Mouse (Mus musculus): ENCODE data around the gene Sorbs1. TPM values are rescaled to one million over a fixed set of nuclear protein-coding genes. Genes with fewer than 3 reads are reported as not detected.

Sorbs1 gene
- polyA plus RNA-seq, 1 experiment from 2014 or later: 59.2 TPM

DNA sequence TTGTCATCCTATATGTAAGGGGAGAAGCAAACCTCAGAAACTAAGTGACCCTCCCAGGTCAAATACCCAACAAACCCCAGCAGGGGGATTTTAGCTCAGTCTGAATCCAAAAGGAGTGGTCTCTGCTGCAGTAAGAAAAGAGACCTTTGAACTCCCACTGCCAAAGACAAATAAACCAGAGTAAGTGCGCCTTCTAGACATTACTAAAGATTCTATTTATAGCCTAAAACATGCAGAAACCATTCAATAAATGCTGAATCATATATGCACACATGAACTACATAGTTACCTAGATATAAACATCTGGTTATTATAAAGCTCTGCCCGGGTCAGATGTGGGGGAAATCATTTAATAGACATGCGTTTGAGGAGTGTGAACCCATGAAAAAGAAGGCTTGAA lies 84.0 kb downstream of the Sorbs1 start:
- no peak overlapping the region for H3K9ac ChIP-seq
- H3K4me2 ChIP-seq: no peak overlapping the region
- no peaks in the 10 kb centered on the region for H3K36me3 ChIP-seq
- no peaks in the 10 kb centered on the region for H3K9me3 ChIP-seq (replicated peaks)
- H3K27ac ChIP-seq: no peak overlapping the region
- ATAC-seq (replicated peaks; ENCODE audit: low FRiP score): no peak
- no peaks in the 10 kb centered on the region for H3K27me3 ChIP-seq
- peaks cover 23% of the 10 kb centered on the region for H3K4me1 ChIP-seq
- WGBS: 69% methylated on average over 3 of the region's 3 CpGs
- H3K4me3 ChIP-seq (replicated peaks): no peak overlapping the region

DNA sequence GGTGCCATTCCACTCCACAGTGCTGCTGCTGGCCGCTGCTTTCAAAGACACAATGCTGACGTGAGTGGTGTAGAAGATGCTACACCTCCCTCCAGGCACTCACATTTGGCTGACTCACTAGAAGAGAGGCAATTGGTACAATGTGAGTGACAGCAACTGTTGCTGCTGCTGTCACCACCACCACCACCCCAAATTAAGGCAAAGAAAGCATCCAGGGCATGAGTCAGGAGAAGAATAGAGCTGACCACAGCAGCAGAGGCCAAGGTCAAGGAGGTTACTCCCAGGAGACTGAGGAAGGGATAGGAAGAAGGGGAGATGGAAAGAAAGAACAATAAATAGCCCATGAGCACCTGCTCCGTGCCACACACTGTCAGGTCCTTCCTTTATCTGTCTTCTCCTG lies 84.4 kb downstream of the Sorbs1 start:
- Histone ChIP-seq H3K4me1 (peaks cover 23% of the 10 kb centered on the region), H3K4me2 (no peak overlapping the region), H3K9me3 (replicated peaks) (no peaks in the 10 kb centered on the region), H3K9ac (no peak overlapping the region), H3K27ac (no peak overlapping the region), H3K4me3 (replicated peaks) (no peak overlapping the region), H3K36me3 (no peaks in the 10 kb centered on the region), H3K27me3 (no peaks in the 10 kb centered on the region)
- WGBS: 66% methylated on average over 3 of the region's 3 CpGs
- ATAC-seq (replicated peaks; ENCODE audit: low FRiP score): no peak

DNA sequence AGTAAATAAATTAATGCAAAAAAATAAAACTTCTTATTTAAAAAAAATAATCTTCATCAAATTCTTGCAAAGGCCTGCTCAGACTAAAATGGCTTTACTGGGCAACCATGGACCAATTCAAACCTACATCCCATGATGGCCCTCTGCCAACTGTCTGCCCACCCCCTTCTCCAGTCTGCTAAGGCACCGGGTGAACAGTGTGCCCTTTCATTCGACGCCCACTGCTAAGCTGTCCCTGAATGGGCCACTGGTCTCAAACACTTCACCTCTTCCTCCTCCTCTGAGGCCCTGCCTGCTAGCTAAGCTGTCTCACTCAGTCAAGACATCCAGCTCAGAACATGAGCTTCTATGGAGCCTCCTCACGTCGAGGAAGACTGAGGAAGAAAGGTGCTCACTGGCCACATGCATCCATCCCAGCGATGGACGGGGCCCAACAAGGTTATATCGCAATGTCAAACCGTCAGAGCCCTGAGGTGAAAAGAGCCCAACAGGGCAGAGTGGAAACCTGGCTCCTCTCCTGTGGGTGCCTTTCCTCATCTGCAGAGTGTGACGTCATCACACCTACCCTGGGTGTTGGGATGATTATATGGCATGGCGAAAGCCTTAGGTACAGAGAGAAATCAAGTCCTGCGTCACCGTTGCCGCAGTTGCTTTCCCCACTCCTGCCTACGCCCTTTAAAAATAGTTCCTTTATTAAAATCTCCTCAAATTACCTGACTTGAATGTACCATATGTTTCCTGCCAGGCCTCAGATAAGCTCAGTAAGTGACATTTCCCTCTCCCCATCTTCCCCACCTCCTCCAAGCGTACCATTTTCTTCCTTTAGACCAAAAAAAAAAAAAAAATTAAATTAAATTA lies 87.2 kb downstream of the Sorbs1 start:
- 0 out of 2 replicates have a peak, but pooled peaks have one; percentile 18 for ATAC-seq (replicated peaks; ENCODE audit: low FRiP score)
- H3K9me3 ChIP-seq (replicated peaks): no peaks in the 10 kb centered on the region
- H3K27ac ChIP-seq: 0 out of 2 replicates have a peak overlapping the region, but pooled peaks have one; percentile 5
- H3K9ac ChIP-seq: no peak overlapping the region
- H3K27me3 ChIP-seq: no peaks in the 10 kb centered on the region
- peaks cover 23% of the 10 kb centered on the region for H3K4me1 ChIP-seq
- H3K36me3 ChIP-seq: no peaks in the 10 kb centered on the region
- WGBS: 79% methylated on average over 16 of the region's 16 CpGs
- H3K4me2 ChIP-seq: no peak overlapping the region
- no peak overlapping the region for H3K4me3 ChIP-seq (replicated peaks)

DNA sequence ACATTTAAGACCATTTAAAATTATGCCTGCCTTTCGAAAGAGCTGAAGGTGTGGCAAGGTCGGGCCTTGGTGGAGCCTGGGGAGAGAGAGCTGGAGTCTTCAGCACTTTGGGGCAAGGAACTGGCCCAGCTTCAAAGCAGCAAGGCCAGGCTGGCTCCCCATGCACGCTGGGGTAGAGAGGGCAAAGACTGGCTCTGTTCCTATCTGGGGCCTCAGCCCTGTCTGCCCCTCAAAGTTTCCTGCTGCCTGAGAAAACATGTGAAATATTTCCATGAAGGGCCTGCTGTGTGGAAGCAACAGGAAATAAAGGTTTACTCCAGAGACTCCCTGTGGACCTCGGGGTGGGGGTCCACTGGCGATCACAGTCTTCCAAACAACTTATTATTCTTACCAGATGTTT lies 88.3 kb downstream of the Sorbs1 start:
- H3K27me3 ChIP-seq: no peaks in the 10 kb centered on the region
- no peaks in the 10 kb centered on the region for H3K9me3 ChIP-seq (replicated peaks)
- H3K4me2 ChIP-seq: no peak overlapping the region
- peaks cover 18% of the 10 kb centered on the region for H3K4me1 ChIP-seq
- 34% methylated on average over 5 of the region's 5 CpGs for WGBS
- H3K36me3 ChIP-seq: no peaks in the 10 kb centered on the region
- peak overlapping the region; percentile 71 for H3K27ac ChIP-seq
- no peak for ATAC-seq (replicated peaks; ENCODE audit: low FRiP score)
- no peak overlapping the region for H3K4me3 ChIP-seq (replicated peaks)
- no peak overlapping the region for H3K9ac ChIP-seq

DNA sequence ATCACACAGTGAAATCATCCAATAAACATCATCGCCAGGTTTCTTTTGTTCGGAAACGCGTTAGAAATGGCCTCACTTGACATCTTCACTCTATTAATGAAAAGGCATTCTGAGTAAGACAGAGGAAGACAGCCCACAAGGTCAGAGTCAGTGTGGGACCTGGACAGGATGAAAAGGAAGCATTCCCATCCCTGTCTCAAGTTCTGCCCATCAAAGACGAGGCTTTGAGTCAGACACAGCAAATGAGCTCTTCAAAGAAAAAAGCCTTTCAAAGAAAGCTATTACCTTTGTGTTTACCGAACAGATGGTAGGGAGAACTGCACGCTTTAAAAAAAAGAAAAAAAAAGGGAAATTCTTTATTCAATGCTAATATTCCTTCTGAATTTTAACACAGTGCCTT lies 92.5 kb downstream of the Sorbs1 start:
- Histone ChIP-seq H3K27me3 (no peaks in the 10 kb centered on the region), H3K4me1 (peaks cover 20% of the 10 kb centered on the region), H3K4me2 (no peak overlapping the region), H3K27ac (no peak overlapping the region), H3K9ac (no peak overlapping the region), H3K9me3 (replicated peaks) (no peaks in the 10 kb centered on the region), H3K36me3 (no peaks in the 10 kb centered on the region), H3K4me3 (replicated peaks) (no peak overlapping the region)
- no peak for ATAC-seq (replicated peaks; ENCODE audit: low FRiP score)
- WGBS: 61% methylated on average over 7 of the region's 7 CpGs

DNA sequence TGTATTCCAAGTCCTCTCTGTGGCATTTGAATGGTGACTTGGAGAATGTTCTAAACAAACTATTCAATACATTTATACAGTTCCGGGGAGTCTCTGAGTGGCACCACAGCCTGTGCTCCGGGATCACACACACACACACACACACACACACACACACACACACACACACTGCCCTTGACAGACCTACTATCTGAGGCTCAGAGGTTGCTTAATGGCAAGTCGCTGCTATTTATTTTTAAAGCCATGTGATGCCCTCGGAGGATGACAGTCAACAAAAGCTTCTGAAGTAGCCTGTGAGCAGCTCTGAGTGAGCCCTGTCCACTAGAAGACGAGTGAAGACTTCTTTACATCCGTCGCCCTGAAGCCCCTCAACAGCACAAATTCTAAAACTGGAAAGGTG lies 94.3 kb downstream of the Sorbs1 start:
- Histone ChIP-seq H3K27me3 (no peaks in the 10 kb centered on the region), H3K36me3 (no peaks in the 10 kb centered on the region), H3K9ac (no peak overlapping the region), H3K4me2 (no peak overlapping the region), H3K4me3 (replicated peaks) (no peak overlapping the region), H3K9me3 (replicated peaks) (no peaks in the 10 kb centered on the region), H3K27ac (peak overlapping the region; percentile 54; the same call in 1 of the 2 replicates), H3K4me1 (peaks cover 27% of the 10 kb centered on the region)
- ATAC-seq (replicated peaks; ENCODE audit: low FRiP score): no peak
- WGBS: 78% methylated on average over 7 of the region's 7 CpGs

DNA sequence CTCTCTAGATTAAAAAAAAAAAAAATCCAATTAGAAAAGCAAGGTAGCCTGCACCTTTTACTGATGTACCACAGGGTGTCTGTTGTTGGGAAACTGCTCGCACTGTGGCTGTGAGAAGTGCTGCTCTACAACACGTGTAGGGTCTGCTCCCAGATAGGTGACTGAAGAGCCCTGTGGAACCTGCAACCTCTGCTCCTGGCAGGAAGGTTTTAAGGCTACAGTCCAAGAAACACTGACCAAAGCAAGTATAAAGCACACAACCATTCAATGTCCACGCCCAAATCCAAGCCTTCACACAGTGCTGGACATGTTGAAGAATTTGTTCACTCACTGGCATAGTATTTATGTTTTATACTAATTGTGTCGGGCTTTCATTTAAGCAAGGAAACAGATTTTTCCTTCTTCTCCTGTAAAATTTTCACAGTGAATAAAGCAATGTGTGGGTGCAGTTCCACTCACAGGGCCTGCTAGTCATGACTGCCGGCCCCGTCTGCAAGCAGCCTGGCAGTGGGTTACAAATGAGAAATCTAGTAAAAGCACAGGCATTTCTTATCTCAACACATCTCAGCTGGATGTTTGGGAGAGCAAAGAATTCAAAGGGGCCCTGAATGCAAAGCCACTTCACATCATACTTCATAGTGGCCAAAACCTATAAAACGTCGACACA lies 96.3 kb downstream of the Sorbs1 start:
- no peak overlapping the region for H3K4me2 ChIP-seq
- 59% methylated on average over 8 of the region's 8 CpGs for whole genome bisulfite sequencing
- peaks cover 44% of the 10 kb centered on the region for H3K4me1 ChIP-seq
- H3K27ac ChIP-seq: peak overlapping the region; percentile 78
- H3K9me3 ChIP-seq (replicated peaks): no peaks in the 10 kb centered on the region
- H3K4me3 ChIP-seq (replicated peaks): no peak overlapping the region
- ATAC-seq (replicated peaks; ENCODE audit: low FRiP score): no peak
- no peaks in the 10 kb centered on the region for H3K36me3 ChIP-seq
- no peaks in the 10 kb centered on the region for H3K27me3 ChIP-seq
- no peak overlapping the region for H3K9ac ChIP-seq

DNA sequence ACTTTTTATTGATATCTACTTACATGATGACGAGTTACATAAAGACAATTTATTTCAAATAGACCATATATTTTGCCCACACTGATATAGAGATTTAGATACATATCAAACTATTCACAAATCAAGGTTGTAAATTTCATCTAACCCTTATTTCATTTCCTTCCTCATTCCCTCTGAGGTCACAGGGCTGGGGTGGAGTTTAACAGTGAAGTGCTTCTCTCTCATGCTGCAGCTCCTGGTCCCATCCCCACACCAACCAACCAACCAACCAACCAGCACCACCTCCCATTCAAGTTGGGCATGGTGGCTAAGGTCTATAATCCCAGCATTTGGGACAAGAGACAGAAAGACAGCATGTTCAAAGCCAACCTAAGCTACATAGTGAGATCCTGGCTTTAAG lies 97.9 kb downstream of the Sorbs1 start:
- peak overlapping the region; percentile 95 for H3K27ac ChIP-seq
- peaks cover 51% of the 10 kb centered on the region for H3K4me1 ChIP-seq
- H3K9me3 ChIP-seq (replicated peaks): no peaks in the 10 kb centered on the region
- no peak overlapping the region for H3K4me3 ChIP-seq (replicated peaks)
- no peaks in the 10 kb centered on the region for H3K27me3 ChIP-seq
- H3K36me3 ChIP-seq: no peaks in the 10 kb centered on the region
- no peak for ATAC-seq (replicated peaks; ENCODE audit: low FRiP score)
- 79% methylated on average over 1 of the region's 1 CpGs for WGBS
- H3K9ac ChIP-seq: no peak overlapping the region
- H3K4me2 ChIP-seq: no peak overlapping the region

DNA sequence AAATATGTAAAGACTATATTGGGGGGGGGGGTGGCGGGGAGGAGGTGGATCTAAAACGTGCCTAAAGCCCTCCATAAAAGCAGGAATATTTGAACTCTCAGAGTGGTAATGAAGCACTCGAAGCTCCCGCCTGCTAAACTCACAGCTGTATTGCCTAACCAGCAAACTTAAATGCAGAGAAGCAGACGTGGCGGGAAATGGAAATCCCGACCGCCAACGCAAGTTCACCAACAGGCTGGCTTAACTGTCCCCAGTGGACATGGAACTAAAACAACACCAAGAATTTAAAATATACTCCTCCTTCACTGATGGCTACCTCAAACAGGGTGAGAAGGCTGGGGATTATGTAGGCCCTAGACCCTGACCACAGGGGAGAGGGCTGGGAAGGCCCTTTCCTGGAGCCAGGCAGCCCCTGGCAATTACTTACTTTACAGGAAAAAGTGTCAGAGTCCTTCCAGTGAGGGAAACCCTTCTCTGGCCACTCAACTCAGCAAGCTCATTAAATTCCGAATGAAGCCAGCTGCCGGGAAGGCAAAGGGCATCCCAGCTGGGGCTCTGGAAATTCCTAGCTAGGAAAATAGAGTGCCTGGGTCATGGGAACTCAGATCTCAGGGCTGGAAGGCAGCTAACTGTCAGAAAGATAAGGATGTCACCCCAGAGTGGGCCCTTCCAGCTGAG lies 98.6 kb downstream of the Sorbs1 start:
- Histone ChIP-seq H3K4me2 (peak overlapping the region; percentile 17; the same call in 1 of the 2 replicates), H3K9ac (no peak overlapping the region), H3K9me3 (replicated peaks) (no peaks in the 10 kb centered on the region), H3K36me3 (no peaks in the 10 kb centered on the region), H3K27ac (peak overlapping the region; percentile 95), H3K4me3 (replicated peaks) (no peak overlapping the region), H3K4me1 (peaks cover 57% of the 10 kb centered on the region), H3K27me3 (no peaks in the 10 kb centered on the region)
- ATAC-seq (replicated peaks; ENCODE audit: low FRiP score): peak; percentile 83
- WGBS: 32% methylated on average over 11 of the region's 11 CpGs

DNA sequence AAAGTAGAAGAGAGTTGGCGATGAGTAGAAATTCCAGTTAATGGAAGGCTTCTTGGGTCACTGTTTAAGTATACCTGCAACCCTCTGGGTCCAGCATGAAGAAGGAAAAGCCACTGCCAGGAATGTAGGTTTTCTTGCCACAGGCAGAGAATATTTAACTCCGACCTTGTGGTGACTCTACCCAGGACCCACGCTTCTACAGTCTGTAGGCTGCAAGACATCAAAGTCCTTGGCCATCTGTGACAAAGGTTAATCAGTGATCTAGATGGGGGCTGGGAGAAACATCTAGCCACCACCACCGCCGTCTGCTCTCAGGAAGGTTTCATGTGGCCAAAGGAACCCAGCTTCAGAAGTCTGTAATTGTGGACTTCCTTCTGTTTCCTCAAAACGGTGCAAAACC lies 99.2 kb downstream of the Sorbs1 start:
- WGBS: 38% methylated on average over 6 of the region's 6 CpGs
- no peak overlapping the region for H3K9ac ChIP-seq
- peak overlapping the region; percentile 17; the same call in 1 of the 2 replicates for H3K4me2 ChIP-seq
- no peaks in the 10 kb centered on the region for H3K27me3 ChIP-seq
- no peak overlapping the region for H3K4me3 ChIP-seq (replicated peaks)
- peak overlapping the region; percentile 95 for H3K27ac ChIP-seq
- no peaks in the 10 kb centered on the region for H3K9me3 ChIP-seq (replicated peaks)
- ATAC-seq (replicated peaks; ENCODE audit: low FRiP score): peak; percentile 87
- peaks cover 58% of the 10 kb centered on the region for H3K4me1 ChIP-seq
- H3K36me3 ChIP-seq: no peaks in the 10 kb centered on the region

DNA sequence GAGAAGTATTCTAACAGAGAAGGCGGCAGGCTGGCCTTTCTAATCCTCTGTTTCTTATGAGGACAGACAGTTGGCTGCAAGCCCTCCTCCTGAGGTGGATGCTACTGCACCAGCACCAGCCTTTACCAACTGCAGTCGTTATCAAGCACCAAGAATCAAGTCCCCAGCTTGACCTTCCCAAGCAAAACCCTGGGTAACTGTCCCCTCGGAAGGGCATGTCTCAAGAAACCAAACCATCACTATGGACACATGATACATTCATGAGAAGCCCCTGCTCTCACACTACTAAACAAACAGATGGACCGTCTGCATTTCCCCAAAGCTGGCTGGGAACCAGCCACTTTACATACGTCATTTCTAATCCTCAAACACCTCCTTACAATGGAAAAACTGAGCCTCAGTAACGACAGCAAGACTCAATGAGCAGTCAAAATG lies 102.2 kb downstream of the Sorbs1 start:
- no peak overlapping the region for H3K4me2 ChIP-seq
- no peak overlapping the region for H3K9ac ChIP-seq
- H3K9me3 ChIP-seq (replicated peaks): no peaks in the 10 kb centered on the region
- H3K4me1 ChIP-seq: peaks cover 51% of the 10 kb centered on the region
- H3K27ac ChIP-seq: 0 out of 2 replicates have a peak overlapping the region, but pooled peaks have one; percentile 1
- H3K4me3 ChIP-seq (replicated peaks): no peak overlapping the region
- 54% methylated on average over 6 of the region's 6 CpGs for WGBS
- H3K36me3 ChIP-seq: no peaks in the 10 kb centered on the region
- no peak for ATAC-seq (replicated peaks; ENCODE audit: low FRiP score)
- no peaks in the 10 kb centered on the region for H3K27me3 ChIP-seq

DNA sequence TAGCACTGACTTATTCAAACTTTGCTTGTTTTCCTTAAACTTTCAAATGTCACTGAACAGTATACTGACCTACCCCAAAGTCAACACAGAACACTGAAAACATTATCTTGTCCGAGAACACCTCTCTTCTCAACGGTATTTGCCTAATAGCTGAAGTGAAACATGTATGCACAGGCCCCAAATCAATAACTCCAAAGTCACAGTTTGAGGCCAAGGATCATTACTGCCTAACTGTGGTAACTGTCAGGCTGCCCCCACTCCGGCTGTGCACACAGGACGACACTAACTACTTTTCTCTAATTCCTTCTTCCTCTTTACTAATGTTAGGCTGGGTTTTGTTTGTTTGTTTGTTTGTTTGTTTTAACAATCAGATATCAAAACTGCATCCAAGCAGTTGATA lies 103.1 kb downstream of the Sorbs1 start:
- Histone ChIP-seq H3K4me2 (no peak overlapping the region), H3K9me3 (replicated peaks) (no peaks in the 10 kb centered on the region), H3K27me3 (no peaks in the 10 kb centered on the region), H3K4me3 (replicated peaks) (no peak overlapping the region), H3K4me1 (peaks cover 56% of the 10 kb centered on the region), H3K27ac (no peak overlapping the region), H3K36me3 (no peaks in the 10 kb centered on the region), H3K9ac (no peak overlapping the region)
- WGBS: 73% methylated on average over 4 of the region's 4 CpGs
- ATAC-seq (replicated peaks; ENCODE audit: low FRiP score): no peak

Measured in kidney, embryonic 15.5 days (tissue).